In the genomic region with DNA sequence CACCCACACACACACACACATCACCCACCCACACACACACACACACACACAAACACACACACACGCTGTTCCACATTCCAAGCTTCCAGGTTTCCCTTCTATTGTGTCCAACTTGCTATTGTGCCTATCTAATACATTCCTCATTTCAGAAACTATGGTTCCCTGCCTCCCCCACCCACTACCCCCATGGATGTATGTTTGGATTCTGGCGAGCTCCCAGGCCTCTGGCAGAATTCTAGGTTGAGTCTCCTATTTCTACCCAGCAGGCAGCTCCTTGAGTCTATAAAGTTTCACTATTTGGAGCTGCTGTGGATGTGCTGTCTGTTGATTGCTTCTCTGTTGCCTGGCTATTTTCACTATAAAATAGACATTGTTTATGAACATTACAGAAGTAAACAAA, we compare ENCODE assay signal across 24 mouse cellular contexts. TPM values are rescaled to one million over a fixed set of nuclear protein-coding genes. Genes with fewer than 3 reads are reported as not detected.
A peak's percentile ranks its signal among the peaks of the same experiment; 100 is the strongest.
DNase-seq lines count a peak whose midpoint lies in the region; ATAC-seq and TF ChIP-seq lines count a peak whose summit lies in the region.
"Had no signal": no experiment of that assay in that cellular context is flagged by ENCODE, and none has a peak within 500 bp of the region (broad histone marks: within the 10 kb centered on the region; RNA-seq: fewer than 3 reads in every experiment).

No protein-coding gene starts in this region.

- no peak for ATAC-seq in forebrain, embryonic 15.5 days (replicated peaks)
- no peak for ATAC-seq in stomach, embryonic 14.5 days (ENCODE audit: insufficient number of reproducible peaks, insufficient read depth, low FRiP score, low read depth)
- no peak for ATAC-seq in stomach, postnatal 0 days (ENCODE audit: low FRiP score, low TSS enrichment)
- no peak for ATAC-seq in liver, embryonic 11.5 days (replicated peaks; ENCODE audit: low FRiP score)
- ATAC-seq: hindbrain, embryonic 16.5 days had no signal

- H3K9ac ChIP-seq in forebrain, embryonic 15.5 days (replicated peaks): no peak overlapping the region
- no peak overlapping the region for H3K9ac ChIP-seq in stomach, embryonic 14.5 days (replicated peaks; ENCODE audit: low read depth, low read length)
- no peak overlapping the region for H3K9ac ChIP-seq in stomach, postnatal 0 days (ENCODE audit: low read length)
- no peak overlapping the region for H3K9ac ChIP-seq in liver, embryonic 11.5 days (ENCODE audit: low read depth, low read length)
- H3K9ac ChIP-seq: heart, embryonic 15.5 days; liver, embryonic 15.5 days had no signal

- no peak for TF ChIP-seq CTCF in stomach, postnatal 0 days (IDR thresholded peaks at IDR 0.05; ENCODE audit: low read depth)

- intact Hi-C loops in left cerebral cortex, postnatal 25 days (cut with DNase I): no loop called here

- no peak for DNase-seq in forebrain, embryonic 10.5 days (ENCODE audit: extremely low spot score, low spot score)
- DNase-seq in left cerebral cortex, postnatal 25 days (ENCODE audit: low spot score in 2 of 2): peak; percentile 30 to 78
- DNase-seq in left cerebral cortex, adult 11 months (ENCODE audit: low spot score): no peak
- no peak for DNase-seq in stomach, postnatal 0 days (ENCODE audit: low spot score)
- DNase-seq in liver, embryonic 11.5 days (ENCODE audit: low spot score): no peak
- no peak for DNase-seq in kidney, adult 9 months
- DNase-seq: adrenal gland, postnatal 36 days; cerebellum, adult 18-20 months; cerebellum, postnatal 25 days; embryo, embryonic 11 days; gastrocnemius, postnatal 14 days; heart, adult 18-20 months; kidney, adult 2 months; kidney, postnatal 25 days; thymus, adult 2 months had no signal

- no peak overlapping the region for H3K4me2 ChIP-seq in forebrain, embryonic 15.5 days (replicated peaks)
- H3K4me2 ChIP-seq in stomach, embryonic 14.5 days (replicated peaks; ENCODE audit: low read depth, low read length): no peak overlapping the region
- no peak overlapping the region for H3K4me2 ChIP-seq in stomach, postnatal 0 days (replicated peaks; ENCODE audit: low read depth)
- no peak overlapping the region for H3K4me2 ChIP-seq in liver, embryonic 11.5 days
- H3K4me2 ChIP-seq: heart, embryonic 15.5 days; liver, embryonic 15.5 days had no signal

- H3K27me3 ChIP-seq in forebrain, embryonic 15.5 days: no peaks in the 10 kb centered on the region
- no peaks in the 10 kb centered on the region for H3K27me3 ChIP-seq in forebrain, embryonic 10.5 days (ENCODE audit: poor library complexity, severe bottlenecking)
- H3K27me3 ChIP-seq in stomach, embryonic 14.5 days (ENCODE audit: control insufficient read depth, insufficient read depth, low read length): no peaks in the 10 kb centered on the region
- no peaks in the 10 kb centered on the region for H3K27me3 ChIP-seq in stomach, postnatal 0 days (ENCODE audit: control insufficient read depth, insufficient read depth, low read length)
- no peaks in the 10 kb centered on the region for H3K27me3 ChIP-seq in liver, embryonic 11.5 days (replicated peaks; ENCODE audit: control insufficient read depth, insufficient read depth, low read length)
- H3K27me3 ChIP-seq: heart, embryonic 15.5 days; liver, embryonic 15.5 days had no signal

- H3K4me3 ChIP-seq in forebrain, embryonic 15.5 days: no peak overlapping the region
- H3K4me3 ChIP-seq in forebrain, embryonic 10.5 days: no peak overlapping the region
- no peak overlapping the region for H3K4me3 ChIP-seq in stomach, embryonic 14.5 days (ENCODE audit: low read depth, low read length)
- no peak overlapping the region for H3K4me3 ChIP-seq in stomach, postnatal 0 days (ENCODE audit: low read depth, low read length)
- H3K4me3 ChIP-seq in liver, embryonic 11.5 days (ENCODE audit: low read depth, low read length): no peak overlapping the region
- H3K4me3 ChIP-seq: heart, embryonic 15.5 days; left cerebral cortex, adult 2 months; liver, embryonic 15.5 days had no signal

- H3K36me3 ChIP-seq in forebrain, embryonic 15.5 days: peaks cover 36% of the 10 kb centered on the region
- peaks cover 84% of the 10 kb centered on the region for H3K36me3 ChIP-seq in forebrain, embryonic 10.5 days (replicated peaks)
- peaks cover 19% of the 10 kb centered on the region for H3K36me3 ChIP-seq in stomach, embryonic 14.5 days (ENCODE audit: control insufficient read depth, insufficient read depth, low read length)
- peaks cover 3% of the 10 kb centered on the region; the same call in 1 of the 2 replicates for H3K36me3 ChIP-seq in stomach, postnatal 0 days (ENCODE audit: control insufficient read depth, insufficient read depth, low read length)
- peaks cover 4% of the 10 kb centered on the region; the same call in 1 of the 2 replicates for H3K36me3 ChIP-seq in liver, embryonic 11.5 days (ENCODE audit: control insufficient read depth, insufficient read depth, low read length)

- TF ChIP-seq EP300 in stomach, postnatal 0 days (optimal IDR thresholded peaks at IDR 0.05): no peak

- H3K27ac ChIP-seq in forebrain, embryonic 15.5 days (replicated peaks): 0 out of 2 replicates have a peak overlapping the region, but pooled peaks have one; percentile 80
- H3K27ac ChIP-seq in forebrain, embryonic 10.5 days: no peak overlapping the region
- H3K27ac ChIP-seq in stomach, embryonic 14.5 days (ENCODE audit: low read length): peak overlapping the region; percentile 44; the same call in 1 of the 2 replicates
- no peak overlapping the region for H3K27ac ChIP-seq in stomach, postnatal 0 days (replicated peaks)
- no peak overlapping the region for H3K27ac ChIP-seq in liver, embryonic 11.5 days (ENCODE audit: low read depth, low read length)
- H3K27ac ChIP-seq: heart, embryonic 15.5 days; liver, embryonic 15.5 days had no signal

- H3K4me1 ChIP-seq in forebrain, embryonic 15.5 days: peaks cover 19% of the 10 kb centered on the region
- H3K4me1 ChIP-seq in forebrain, embryonic 10.5 days: peaks cover 10% of the 10 kb centered on the region
- H3K4me1 ChIP-seq in stomach, embryonic 14.5 days (ENCODE audit: control insufficient read depth, insufficient read depth, low read length): peaks cover 10% of the 10 kb centered on the region; the same call in 1 of the 2 replicates
- H3K4me1 ChIP-seq in stomach, postnatal 0 days (replicated peaks; ENCODE audit: control insufficient read depth, insufficient read depth): no peaks in the 10 kb centered on the region
- H3K4me1 ChIP-seq in liver, embryonic 11.5 days (replicated peaks; ENCODE audit: control insufficient read depth, insufficient read depth, low read length): no peaks in the 10 kb centered on the region
- H3K4me1 ChIP-seq: heart, embryonic 15.5 days; liver, embryonic 15.5 days had no signal

- H3K9me3 ChIP-seq in forebrain, embryonic 15.5 days: no peaks in the 10 kb centered on the region
- no peaks in the 10 kb centered on the region for H3K9me3 ChIP-seq in forebrain, embryonic 10.5 days
- H3K9me3 ChIP-seq in stomach, embryonic 14.5 days (ENCODE audit: control insufficient read depth, low read depth, low read length): no peaks in the 10 kb centered on the region
- no peaks in the 10 kb centered on the region for H3K9me3 ChIP-seq in stomach, postnatal 0 days (ENCODE audit: control insufficient read depth, low read length)
- no peaks in the 10 kb centered on the region for H3K9me3 ChIP-seq in liver, embryonic 11.5 days (ENCODE audit: control insufficient read depth, low read length)
- H3K9me3 ChIP-seq: G1E; heart, embryonic 15.5 days; liver, embryonic 15.5 days had no signal

- 45% methylated on average over 2 of the region's 2 CpGs for WGBS in forebrain, embryonic 15.5 days
- WGBS in forebrain, embryonic 10.5 days: 93% methylated on average over 2 of the region's 2 CpGs
- WGBS in stomach, embryonic 14.5 days: 54% methylated on average over 2 of the region's 2 CpGs
- 48% methylated on average over 2 of the region's 2 CpGs for WGBS in stomach, postnatal 0 days
- 71% methylated on average over 2 of the region's 2 CpGs for WGBS in liver, embryonic 11.5 days

RNA-seq across cellular contexts. Expression of a gene that starts 21.0 kb away (rescaled TPM):
- 1.4 and 1.8 TPM in 2 replicates for polyA plus RNA-seq in forebrain, embryonic 15.5 days (2015; fragmentation: Nextera tagmentation; extraction: Ambion mirVana)
- 0.02 and 0.04 TPM in 2 replicates for polyA plus RNA-seq in forebrain, embryonic 10.5 days (2016; fragmentation: Nextera tagmentation; extraction: Ambion mirVana)
- 10 to 100 TPM; 72.4 to 78.6 TPM for total RNA-seq in left cerebral cortex, postnatal 25 days (2021)
- 0.52 and 0.67 TPM in 2 replicates for polyA plus RNA-seq in stomach, embryonic 14.5 days (2014; fragmentation: Nextera tagmentation; extraction: Ambion mirVana)
- 1.2 and 1.3 TPM in 2 replicates for polyA plus RNA-seq in stomach, postnatal 0 days (2015; fragmentation: Nextera tagmentation; extraction: Ambion mirVana)
- 0.08 and 0.31 TPM in 2 replicates for polyA plus RNA-seq in liver, embryonic 11.5 days (2014; fragmentation: Nextera tagmentation; extraction: Ambion mirVana)
- total RNA-seq: hematopoietic stem cell, adult 5-6 weeks; megakaryocyte progenitor cell, adult 5-6 weeks had no signal
- polyA plus RNA-seq: liver, embryonic 15.5 days had no signal

RNA-seq across cellular contexts. Expression of a gene that starts 50.0 kb away (rescaled TPM):
- polyA plus RNA-seq in forebrain, embryonic 15.5 days (2015; fragmentation: Nextera tagmentation; extraction: Ambion mirVana): 1.4 TPM in 2 replicates
- polyA plus RNA-seq in forebrain, embryonic 10.5 days (2016; fragmentation: Nextera tagmentation; extraction: Ambion mirVana): 0.42 and 0.52 TPM in 2 replicates
- 10 to 100 TPM; 11.9 to 13.5 TPM for total RNA-seq in left cerebral cortex, postnatal 25 days (2021)
- not detected in 2 replicates for polyA plus RNA-seq in stomach, embryonic 14.5 days (2014; fragmentation: Nextera tagmentation; extraction: Ambion mirVana)
- polyA plus RNA-seq in stomach, postnatal 0 days (2015; fragmentation: Nextera tagmentation; extraction: Ambion mirVana): 0.06 and 0.10 TPM in 2 replicates
- polyA plus RNA-seq in liver, embryonic 11.5 days (2014; fragmentation: Nextera tagmentation; extraction: Ambion mirVana): not detected in 2 replicates
- polyA plus RNA-seq: liver, embryonic 15.5 days had no signal

RNA-seq across cellular contexts. Expression of a gene that starts 50.6 kb away (rescaled TPM):
- polyA plus RNA-seq in forebrain, embryonic 15.5 days (2015; fragmentation: Nextera tagmentation; extraction: Ambion mirVana): 22.8 and 23.5 TPM in 2 replicates
- 16.2 and 16.4 TPM in 2 replicates for polyA plus RNA-seq in forebrain, embryonic 10.5 days (2016; fragmentation: Nextera tagmentation; extraction: Ambion mirVana)
- 10 to 100 TPM; 29.7 to 30.1 TPM for total RNA-seq in left cerebral cortex, postnatal 25 days (2021)
- 13.5 and 15.9 TPM in 2 replicates for polyA plus RNA-seq in stomach, embryonic 14.5 days (2014; fragmentation: Nextera tagmentation; extraction: Ambion mirVana)
- polyA plus RNA-seq in stomach, postnatal 0 days (2015; fragmentation: Nextera tagmentation; extraction: Ambion mirVana): 4.8 and 7.2 TPM in 2 replicates
- 6.9 and 8.6 TPM in 2 replicates for polyA plus RNA-seq in liver, embryonic 11.5 days (2014; fragmentation: Nextera tagmentation; extraction: Ambion mirVana)

RNA-seq across cellular contexts. Expression of a gene that starts 50.7 kb away (rescaled TPM):
- polyA plus RNA-seq in forebrain, embryonic 15.5 days (2015; fragmentation: Nextera tagmentation; extraction: Ambion mirVana): 132 and 138 TPM in 2 replicates
- polyA plus RNA-seq in forebrain, embryonic 10.5 days (2016; fragmentation: Nextera tagmentation; extraction: Ambion mirVana): 172 and 176 TPM in 2 replicates
- 10 to 100 TPM; 30.6 to 32.3 TPM for total RNA-seq in left cerebral cortex, postnatal 25 days (2021)
- 206 and 213 TPM in 2 replicates for polyA plus RNA-seq in stomach, embryonic 14.5 days (2014; fragmentation: Nextera tagmentation; extraction: Ambion mirVana)
- 271 TPM in 2 replicates for polyA plus RNA-seq in stomach, postnatal 0 days (2015; fragmentation: Nextera tagmentation; extraction: Ambion mirVana)
- polyA plus RNA-seq in liver, embryonic 11.5 days (2014; fragmentation: Nextera tagmentation; extraction: Ambion mirVana): 144 and 153 TPM in 2 replicates

RNA-seq across cellular contexts. Expression of a gene that starts 58.8 kb away (rescaled TPM):
- 59.1 and 60.1 TPM in 2 replicates for polyA plus RNA-seq in forebrain, embryonic 15.5 days (2015; fragmentation: Nextera tagmentation; extraction: Ambion mirVana)
- polyA plus RNA-seq in forebrain, embryonic 10.5 days (2016; fragmentation: Nextera tagmentation; extraction: Ambion mirVana): 44.8 and 47.1 TPM in 2 replicates
- total RNA-seq in left cerebral cortex, postnatal 25 days (2021): 10 to 100 TPM; 12.1 to 15.9 TPM
- polyA plus RNA-seq in stomach, embryonic 14.5 days (2014; fragmentation: Nextera tagmentation; extraction: Ambion mirVana): 41.0 and 42.7 TPM in 2 replicates
- polyA plus RNA-seq in stomach, postnatal 0 days (2015; fragmentation: Nextera tagmentation; extraction: Ambion mirVana): 25.8 and 28.1 TPM in 2 replicates
- 27.5 and 29.8 TPM in 2 replicates for polyA plus RNA-seq in liver, embryonic 11.5 days (2014; fragmentation: Nextera tagmentation; extraction: Ambion mirVana)

Comparison
In these comparisons a context has a peak if more than half of its experiments do, and no peak if none do; other contexts are left out.
1. H3K27ac ChIP-seq: peak in forebrain, embryonic 15.5 days (single experiment) and stomach, embryonic 14.5 days (single experiment); none in forebrain, embryonic 10.5 days (single experiment), stomach, postnatal 0 days (single experiment) and liver, embryonic 11.5 days (single experiment).
2. DNase-seq: peak in left cerebral cortex, postnatal 25 days (2 of 2); none in forebrain, embryonic 10.5 days (single experiment), left cerebral cortex, adult 11 months (single experiment), stomach, postnatal 0 days (single experiment), liver, embryonic 11.5 days (single experiment) and kidney, adult 9 months (single experiment).